Mouse (Mus musculus) skeletal muscle tissue, postnatal 0 days (tissue): ENCODE results near the gene Cd177. TPM values are rescaled to one million over a fixed set of nuclear protein-coding genes. Genes with fewer than 3 reads are reported as not detected.

Source experiments
- polyA plus RNA-seq: library from polyadenylated mRNA; unstranded; fragments of >200 nt; fragmentation: Nextera tagmentation; extraction: Ambion mirVana; gene quantifications from 2 replicates; pipeline ENCODE4 v1.2.1, GENCODE M21; 2015

Gene Cd177
- 0.05 and 0.07 TPM in 2 replicates for polyA plus RNA-seq

GRCm38 (mm10) chr7:24760211-24760610, at the start of gene Cd177:
Cd177 (minus strand) TSS chr7:24760311.

GRCm38 (mm10) chr7:24776918-24777317, 16.8 kb upstream of the Cd177 start, which contains the start of gene Ceacam10:
Ceacam10 (plus strand) TSS chr7:24777206.

GRCm38 (mm10) chr7:24726808-24727207, 33.3 kb downstream of the Cd177 start, which contains the start of gene Gm4763:
Gm4763 (minus strand) TSS chr7:24726908.

GRCm38 (mm10) chr7:24708832-24709292, 51.2 kb downstream of the Cd177 start, which contains the start of gene BC049730:
BC049730 (plus strand) TSS chr7:24709242.

Other genes with a start within 250 kb of the Cd177 start
- 0.15 TPM in 1 of 2 replicates, not detected in the other for gene AC161166.1, start 247.9 kb downstream of the Cd177 start, polyA plus RNA-seq
- 5.3 and 6.0 TPM in 2 replicates for gene Irgq, start 229.6 kb downstream of the Cd177 start, polyA plus RNA-seq
- gene Pinlyp, start 214.2 kb downstream of the Cd177 start, polyA plus RNA-seq: 0.84 TPM in 1 of 2 replicates, not detected in the other
- gene Xrcc1, start 214.0 kb downstream of the Cd177 start, polyA plus RNA-seq: 37.4 and 39.0 TPM in 2 replicates
- 13.9 and 14.9 TPM in 2 replicates for gene Ethe1, start 172.8 kb downstream of the Cd177 start, polyA plus RNA-seq
- gene Zfp575, start 172.7 kb downstream of the Cd177 start, polyA plus RNA-seq: 2.4 TPM in 2 replicates
- 0.10 and 0.11 TPM in 2 replicates for gene Phldb3, start 149.5 kb downstream of the Cd177 start, polyA plus RNA-seq
- gene Lypd3, start 123.8 kb downstream of the Cd177 start, polyA plus RNA-seq: 7.7 TPM in 1 of 2 replicates, not detected in the other
- gene Tex101, start 83.6 kb downstream of the Cd177 start, polyA plus RNA-seq: not detected in 2 replicates
- gene BC049730, start 51.1 kb downstream of the Cd177 start, polyA plus RNA-seq: not detected in 2 replicates
- gene Gm4763, start 33.4 kb downstream of the Cd177 start, polyA plus RNA-seq: not detected in 2 replicates
- not detected in 2 replicates for gene Ceacam10, start 16.9 kb upstream of the Cd177 start, polyA plus RNA-seq
- gene Gm9844, start 101.9 kb upstream of the Cd177 start, polyA plus RNA-seq: 7.4 and 9.8 TPM in 2 replicates
- gene Lypd4, start 109.6 kb upstream of the Cd177 start, polyA plus RNA-seq: not detected in 2 replicates
- not detected in 2 replicates for gene Dmrtc2, start 109.7 kb upstream of the Cd177 start, polyA plus RNA-seq
- 1,449 and 1,636 TPM in 2 replicates for gene Rps19, start 124.1 kb upstream of the Cd177 start, polyA plus RNA-seq
- 0.29 and 0.58 TPM in 2 replicates for gene Cd79a, start 137.1 kb upstream of the Cd177 start, polyA plus RNA-seq
- gene Arhgef1, start 142.6 kb upstream of the Cd177 start, polyA plus RNA-seq: 39.1 and 44.5 TPM in 2 replicates
- gene Gm4881, start 184.2 kb upstream of the Cd177 start, polyA plus RNA-seq: not detected in 2 replicates
- 237 and 250 TPM in 2 replicates for gene Rabac1, start 212.4 kb upstream of the Cd177 start, polyA plus RNA-seq
- 0.13 and 0.19 TPM in 2 replicates for gene Atp1a3, start 245.6 kb upstream of the Cd177 start, polyA plus RNA-seq